Mouse (Mus musculus) lung, postnatal 14 days (tissue): ENCODE results near the gene Zfp579.
A peak's percentile ranks its signal among the peaks of the same experiment; 100 is the strongest.
"Not testable (repeated sequence)": the region's sequence is repeated elsewhere in the genome, so short reads cannot be mapped to it uniquely, and the experiment has no call there.

ENCODE experiments used
- DNase-seq: peaks from one replicate; pipeline ENCODE4 v3.0.0; 2021

Gene Zfp579

DNA sequence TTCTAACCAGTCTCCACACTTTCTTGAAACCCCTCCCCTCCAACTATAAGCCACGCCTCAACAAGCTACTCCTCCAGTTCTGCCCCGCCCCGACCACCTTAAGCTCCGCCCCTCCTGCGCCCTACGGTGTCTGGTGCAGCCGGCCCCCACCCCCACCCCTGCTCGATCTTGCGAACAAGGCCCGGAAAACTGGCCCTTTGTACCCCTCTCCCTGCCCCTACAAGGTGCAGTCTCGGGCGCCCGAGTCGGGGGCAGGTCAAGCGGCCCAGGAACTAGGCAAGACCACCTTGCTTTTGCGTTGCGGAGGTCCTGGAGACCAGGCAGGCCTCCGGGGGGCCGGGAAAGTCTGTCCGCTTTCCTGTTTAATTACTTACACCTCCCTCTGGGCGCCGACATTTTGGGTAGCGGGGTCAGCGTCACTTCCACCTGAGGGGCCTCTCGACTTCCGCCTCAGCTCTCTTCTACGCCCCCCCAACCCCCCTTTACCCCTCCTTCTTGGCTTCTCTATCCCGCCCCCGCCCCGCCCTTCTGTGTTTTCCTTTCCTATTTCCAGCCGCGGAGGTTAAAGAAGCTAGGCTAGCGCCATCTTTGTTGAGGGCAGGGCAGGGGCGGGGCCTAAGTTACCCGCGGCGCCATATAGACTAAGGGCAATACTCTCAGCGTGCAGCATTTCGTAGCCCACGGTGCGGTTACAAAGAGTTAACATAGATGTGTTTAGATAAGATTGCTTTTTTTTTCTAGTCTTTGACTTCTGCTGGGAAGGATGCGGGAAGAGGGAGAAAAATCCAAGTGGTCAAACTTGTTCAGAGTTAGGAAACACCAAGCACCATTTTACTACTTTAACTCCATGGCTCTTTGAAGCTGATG lies 18.5 kb upstream of the Zfp579 start, which contains the start of the genes Zfp524 and Fiz1:
Gene Zfp524, plus strand, starts transcription at position 165 of the 867 bp plus-strand sequence.
Gene Fiz1, minus strand, starts transcription at position 447 of the 867 bp plus-strand sequence.
- peak; percentile 99 for DNase-seq

DNA sequence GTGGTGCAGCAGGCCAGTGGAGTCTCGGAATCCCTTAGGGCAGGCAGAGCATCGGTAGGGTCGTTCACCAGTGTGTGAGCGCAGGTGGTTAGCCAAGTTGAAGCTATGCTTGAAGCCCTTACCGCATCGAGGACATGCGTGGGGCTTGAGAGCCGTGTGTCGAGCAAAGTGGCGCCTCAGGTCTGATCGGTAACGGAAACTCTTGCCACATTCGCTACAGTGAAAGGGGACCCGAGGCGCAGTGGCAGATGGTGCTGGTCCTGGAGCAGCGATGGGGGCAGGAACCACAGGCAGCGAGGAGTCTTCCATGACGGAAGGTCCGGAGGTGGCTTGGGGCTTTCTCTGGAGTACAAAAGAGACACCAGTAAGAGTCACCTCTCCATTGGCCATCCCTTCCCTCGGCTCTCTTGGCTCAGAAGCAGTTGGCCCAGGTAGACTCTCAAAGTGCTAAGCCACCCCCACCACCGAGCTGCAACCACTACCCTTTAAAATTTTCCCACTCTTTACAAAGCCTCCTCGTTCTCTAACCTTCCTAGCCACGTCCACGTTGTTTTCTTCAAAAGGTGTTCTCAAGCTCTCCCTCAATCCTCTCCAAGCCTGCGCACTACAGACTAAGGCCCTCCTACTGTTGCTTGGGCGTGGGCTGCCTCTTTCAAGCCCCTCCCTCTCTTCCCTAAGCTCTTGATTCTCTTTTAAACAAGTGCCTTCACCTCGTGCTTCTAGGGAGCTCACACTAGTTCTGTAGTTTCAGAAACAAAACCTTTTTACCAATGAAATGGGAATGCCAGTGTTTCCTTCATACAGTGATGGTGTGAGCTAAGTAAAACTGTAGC lies 16.9 kb upstream of the Zfp579 start:
- DNase-seq = no peak

DNA sequence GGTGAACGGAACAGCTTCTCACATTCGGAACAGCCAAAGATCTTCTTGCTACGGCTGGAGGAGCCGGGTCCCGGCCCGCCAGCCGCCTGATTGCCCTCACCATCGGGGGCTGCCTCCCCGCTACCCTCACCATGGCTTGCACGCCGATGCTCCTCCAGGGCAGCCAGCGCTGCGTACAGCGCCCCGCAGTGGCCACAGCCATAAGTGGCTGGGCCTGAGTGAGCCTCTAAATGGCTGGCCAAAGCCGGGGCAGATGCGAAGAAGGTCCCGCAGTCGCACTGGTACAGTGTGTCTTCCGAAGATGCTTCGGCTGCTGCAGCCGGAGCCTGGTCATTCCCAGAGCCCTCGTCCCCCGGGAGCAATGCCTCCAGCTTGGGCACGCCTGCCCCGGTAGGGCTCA lies 12.3 kb upstream of the Zfp579 start:
- no peak for DNase-seq

DNA sequence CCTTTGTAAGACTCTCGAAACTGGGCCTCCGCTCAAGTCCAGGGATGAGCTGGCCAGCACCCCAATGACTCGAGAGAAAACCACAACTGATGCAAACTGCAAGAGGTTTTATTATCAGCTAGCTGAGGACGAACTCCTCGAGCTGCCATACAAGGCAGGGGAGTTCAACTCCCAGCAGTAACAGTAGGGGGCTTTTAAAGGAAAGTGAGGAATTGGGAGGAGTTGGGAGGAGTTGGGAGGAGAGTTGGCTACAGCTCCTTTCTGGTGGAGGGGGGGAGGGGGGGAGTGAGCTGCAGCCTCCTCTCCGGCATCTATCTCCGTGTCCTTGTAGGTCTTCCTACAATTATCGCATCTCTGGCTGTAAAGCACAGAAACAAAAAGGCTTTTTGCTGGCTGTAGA lies 6.9 kb upstream of the Zfp579 start:
- not testable (repeated sequence) for DNase-seq

DNA sequence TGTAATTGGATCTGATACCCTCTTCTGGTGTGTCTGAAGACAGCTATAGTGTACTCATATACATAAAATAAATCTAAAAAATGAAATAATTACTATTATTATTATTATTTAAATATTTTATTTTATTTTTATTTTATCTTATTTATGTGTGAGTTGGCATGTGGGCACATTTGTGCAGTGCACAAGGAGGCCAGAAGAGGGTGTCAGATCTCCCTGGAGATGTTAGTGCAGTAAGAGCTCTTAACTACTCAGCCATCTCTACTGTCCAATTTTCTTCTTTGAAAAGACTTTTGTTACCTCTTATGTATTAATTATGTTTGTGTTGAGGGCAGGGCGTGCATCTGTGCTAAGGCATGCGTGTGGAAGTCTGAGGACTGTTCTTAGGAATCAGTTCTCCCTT lies 3.9 kb upstream of the Zfp579 start:
- peak; percentile 42 for DNase-seq

DNA sequence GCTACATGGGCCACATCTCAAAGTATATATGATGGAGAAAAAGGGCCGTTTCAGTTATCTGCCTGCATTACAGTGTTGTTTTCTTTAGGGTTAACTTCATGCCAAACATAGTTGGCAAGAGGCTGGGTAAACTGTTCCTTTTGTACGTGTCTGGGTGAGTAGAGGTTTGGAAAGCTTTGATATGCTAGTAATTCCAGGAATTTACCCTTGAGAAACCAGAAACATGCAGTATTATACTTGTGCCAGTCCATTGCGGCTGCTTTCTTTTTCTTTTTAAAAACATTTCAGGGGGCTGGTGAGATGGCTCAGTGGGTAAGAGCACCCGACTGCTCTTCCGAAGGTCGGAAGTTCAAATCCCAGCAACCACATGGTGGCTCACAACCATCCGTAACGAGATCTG lies 976 bp upstream of the Zfp579 start:
- DNase-seq = no peak

DNA sequence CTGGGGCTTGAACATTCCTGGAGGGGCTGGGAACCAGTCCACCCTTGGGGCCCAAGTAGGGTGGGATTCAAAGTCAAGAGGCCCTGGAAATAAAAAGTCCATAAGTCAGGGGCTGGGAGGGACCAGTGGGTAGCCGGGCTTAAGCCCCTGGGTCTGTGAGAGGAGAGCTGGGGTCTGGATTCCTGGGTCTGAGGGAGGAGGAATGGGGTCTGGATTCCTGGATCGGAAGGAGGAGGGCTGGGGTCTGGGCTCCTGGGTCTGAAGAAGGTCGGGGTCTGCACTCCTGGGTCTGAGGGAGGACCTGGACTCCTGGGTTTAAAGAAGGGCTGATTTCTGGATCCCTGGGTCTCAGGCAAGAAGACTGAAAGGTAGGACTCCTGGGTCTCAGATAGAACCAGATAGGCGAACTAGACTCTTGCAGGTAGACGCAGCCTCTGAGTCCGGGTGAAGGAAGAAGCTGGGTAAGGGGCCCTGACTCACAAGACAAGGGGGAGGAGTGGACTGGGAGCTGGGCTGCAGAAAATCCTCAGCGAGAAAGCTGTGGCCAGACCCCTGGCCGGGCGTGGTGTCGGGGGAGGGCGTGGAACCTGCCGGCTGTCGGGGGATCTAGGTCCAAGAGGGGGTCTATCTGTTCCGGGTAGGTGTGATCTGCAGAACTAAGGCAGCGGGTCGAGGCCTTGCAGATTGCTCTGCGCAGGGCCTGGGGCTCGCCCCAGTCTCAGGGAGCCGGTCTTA lies 523 bp downstream of the Zfp579 start:
- DNase-seq = no peak

DNA sequence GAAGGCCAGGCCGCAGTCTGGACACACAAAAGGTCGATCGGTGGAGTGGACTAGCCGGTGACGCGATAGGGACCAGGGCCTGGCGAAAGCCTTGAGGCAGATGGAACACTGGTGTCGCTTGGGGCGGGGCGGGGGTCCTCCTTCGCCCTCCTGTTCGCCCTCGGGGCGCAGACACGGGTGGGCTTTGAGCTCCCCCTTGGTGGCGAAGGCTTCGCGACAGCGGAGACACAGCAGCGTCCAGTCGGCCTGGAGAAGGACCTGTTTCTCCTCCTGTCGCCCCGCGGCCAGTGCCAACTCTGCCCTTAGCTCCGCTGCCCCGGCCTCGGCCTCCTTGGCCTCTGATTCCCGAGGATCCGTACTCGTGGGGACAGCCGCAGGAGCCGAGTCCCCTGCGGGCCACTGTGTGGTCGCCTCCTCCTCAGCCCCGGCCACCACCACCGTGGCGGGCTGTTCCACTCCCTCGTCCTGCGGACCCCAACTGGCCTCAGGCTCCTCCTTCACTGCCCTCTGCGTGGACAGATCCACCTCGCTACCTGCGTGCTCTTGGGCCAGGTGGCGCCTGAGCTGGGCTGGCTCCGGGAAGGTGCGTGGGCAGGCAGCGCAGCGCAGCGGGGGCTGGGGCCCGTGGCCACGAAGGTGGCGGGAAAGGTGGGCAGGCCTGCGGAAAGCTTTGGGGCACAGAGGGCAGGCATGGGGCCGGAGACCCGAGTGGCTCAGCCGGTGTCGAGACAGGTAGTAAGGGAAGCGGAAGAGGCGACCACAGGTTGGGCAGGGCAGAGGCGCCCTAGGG lies 1.8 kb downstream of the Zfp579 start:
- no peak for DNase-seq

DNA sequence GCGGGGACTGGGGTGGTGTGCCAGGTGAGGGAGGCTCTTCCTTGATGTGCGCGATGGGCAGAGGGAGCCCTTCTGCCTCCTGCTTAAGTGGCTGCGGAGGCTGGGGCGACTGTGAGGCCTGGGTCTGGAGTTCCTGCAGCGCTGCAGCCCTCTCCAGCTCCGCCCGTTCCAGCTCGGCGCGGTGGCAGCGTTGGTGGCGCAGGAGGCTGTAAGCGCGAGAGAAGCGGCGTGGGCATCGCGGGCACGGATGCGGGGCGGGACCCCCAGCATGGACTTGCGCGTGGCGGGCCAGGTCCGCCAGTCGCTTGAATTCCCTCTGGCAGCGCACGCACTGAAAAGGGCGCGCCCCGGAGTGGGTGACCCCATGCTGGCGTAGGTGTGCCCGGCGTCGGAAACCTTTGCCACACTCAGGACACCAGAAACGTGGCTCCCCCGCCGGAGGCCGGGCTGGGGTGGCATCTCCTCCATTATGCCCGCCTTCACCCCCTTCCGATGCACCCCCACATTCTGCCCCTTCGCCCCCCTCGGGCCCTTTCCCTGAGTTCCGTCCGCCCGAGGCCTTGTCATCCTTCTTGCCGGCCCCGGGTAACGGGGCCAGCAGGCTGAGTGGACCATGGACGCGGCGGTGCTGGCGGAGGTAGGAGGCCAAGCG lies 2.5 kb downstream of the Zfp579 start:
- DNase-seq = no peak

DNA sequence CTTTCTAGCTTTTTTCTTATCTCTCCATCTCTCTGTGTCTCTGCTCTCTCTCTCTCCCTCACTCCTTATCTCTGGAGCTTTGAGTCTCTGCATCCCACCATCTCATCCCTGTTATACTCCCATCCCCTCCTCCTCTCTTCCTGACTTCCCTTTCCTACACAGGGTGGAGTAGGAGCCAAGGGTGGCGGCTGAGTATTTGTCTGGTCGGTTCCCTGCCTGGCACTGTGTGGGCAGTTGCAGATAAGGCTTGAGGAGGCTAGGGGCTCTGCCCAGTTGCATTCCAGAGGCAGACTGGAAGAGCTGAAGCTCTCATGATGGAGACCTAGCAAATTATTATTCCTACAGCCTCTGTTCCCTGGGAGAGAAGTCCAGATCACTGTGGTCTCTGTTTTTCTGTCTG lies 7.7 kb downstream of the Zfp579 start:
- no peak for DNase-seq

DNA sequence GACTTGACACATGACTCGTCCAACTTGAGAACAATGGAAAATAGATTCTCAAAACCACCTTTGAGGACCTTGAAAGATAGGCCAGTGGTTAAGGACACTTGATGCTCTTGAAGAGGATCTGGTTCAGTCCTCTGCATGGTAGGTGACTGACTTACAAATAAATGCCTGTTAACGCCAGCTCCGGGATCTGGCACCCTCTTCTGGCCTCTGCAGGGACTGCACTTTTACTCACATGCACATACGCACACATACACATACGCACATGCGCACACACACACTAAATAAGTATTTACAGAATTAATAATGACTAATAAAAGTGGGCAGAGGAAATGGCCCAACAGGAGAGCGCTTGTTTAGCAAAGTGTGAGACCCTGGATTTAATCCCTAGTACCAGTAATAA lies 19.1 kb downstream of the Zfp579 start:
- no peak for DNase-seq

DNA sequence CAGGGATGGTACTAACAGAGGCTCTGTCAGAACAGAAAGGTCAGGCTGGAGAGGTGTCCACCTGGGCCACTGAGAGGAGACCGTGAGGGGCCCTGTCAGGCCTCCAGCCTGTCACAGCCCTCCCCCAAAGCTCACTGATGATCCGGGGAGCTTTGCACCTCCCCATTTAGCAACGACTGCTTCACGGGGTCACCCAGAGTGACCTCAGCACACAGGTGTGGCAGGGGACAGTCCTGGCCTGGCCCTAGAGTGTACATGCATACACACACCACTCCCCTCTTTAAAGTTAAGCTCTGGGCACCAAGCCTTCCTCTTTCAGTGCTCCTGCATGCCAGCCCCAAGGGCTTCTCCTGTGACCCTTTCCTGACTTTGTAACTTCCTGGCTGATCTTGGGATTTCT lies 20.5 kb downstream of the Zfp579 start:
- DNase-seq = no peak

DNA sequence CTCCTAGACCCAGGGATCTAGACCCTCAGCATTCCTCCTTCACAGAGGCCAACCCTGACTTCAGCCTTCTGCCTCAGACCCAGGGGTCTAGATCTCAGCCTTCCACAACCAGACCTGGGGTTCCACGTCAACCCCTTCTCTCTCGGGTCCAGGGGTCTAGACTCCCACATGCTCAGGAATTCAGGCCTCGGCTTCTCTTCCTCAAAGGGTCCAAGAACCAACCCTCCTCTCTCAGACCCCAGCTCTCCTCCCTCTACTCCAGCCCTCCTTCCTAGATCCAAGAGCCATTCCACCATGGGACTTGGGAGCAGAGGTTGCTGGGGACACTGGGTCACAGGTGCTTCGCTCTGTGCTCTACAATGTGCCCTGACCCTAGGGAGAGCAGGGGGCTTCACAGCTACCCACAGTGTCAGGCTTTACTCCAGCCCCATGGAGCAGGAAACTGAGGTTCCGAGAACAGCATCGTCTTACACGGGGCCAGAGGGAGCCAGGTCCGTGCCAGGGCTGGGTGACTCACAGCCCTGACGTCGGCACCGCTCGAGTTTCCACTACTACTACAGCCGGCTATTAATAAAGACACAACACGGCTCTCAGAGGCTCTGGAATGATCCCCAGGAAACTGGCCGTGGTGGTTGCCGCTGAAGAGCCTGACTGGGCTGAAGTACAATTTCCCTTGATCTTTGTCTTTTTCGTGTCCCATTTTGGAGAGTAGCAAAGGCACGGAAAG lies 23.5 kb downstream of the Zfp579 start:
- DNase-seq = peak; percentile 64

DNA sequence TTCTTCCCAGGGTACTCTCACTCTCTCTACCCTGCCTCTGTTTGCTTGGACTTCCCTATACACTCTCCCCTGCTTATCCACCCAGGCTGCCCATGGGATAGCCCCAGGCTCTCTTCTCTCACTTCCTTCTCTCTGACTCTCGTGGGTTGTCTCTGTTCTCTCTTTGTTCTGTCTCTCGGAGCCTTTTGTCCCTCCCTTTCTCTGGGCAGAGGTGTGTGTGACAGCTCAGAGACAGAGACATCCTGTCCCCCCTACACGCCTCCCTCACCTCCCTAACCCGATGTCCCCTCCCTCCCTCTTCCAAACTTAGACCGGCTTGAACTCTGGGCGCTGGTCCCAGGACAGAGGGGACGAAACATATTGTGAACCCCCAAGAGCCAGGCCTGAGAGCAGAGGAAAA lies 24.2 kb downstream of the Zfp579 start:
- DNase-seq = peak; percentile 63

DNA sequence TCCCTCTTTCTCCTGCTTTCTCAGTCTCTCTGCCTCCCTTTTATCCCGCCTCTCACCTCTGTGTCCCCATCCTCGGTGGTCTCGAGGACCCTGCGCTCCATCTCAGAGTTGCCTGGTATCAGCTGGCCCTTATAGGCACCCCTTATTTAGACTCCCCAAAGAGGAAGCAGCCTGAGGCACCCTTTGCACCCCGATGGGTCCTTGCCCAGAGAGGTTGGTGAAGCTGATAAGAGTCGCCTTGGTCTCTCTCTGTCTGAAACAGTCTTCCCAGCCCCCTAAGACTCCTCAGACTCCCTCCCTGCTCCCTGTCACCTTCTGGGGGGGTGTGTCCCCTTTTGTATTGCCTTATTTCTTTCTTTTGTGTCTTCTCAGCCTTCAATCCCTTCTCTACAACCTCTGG lies 24.9 kb downstream of the Zfp579 start, which contains the start of gene Sbk3:
Gene Sbk3, minus strand, starts transcription at position 101 of the 400 bp plus-strand sequence.
- DNase-seq = no peak

DNA sequence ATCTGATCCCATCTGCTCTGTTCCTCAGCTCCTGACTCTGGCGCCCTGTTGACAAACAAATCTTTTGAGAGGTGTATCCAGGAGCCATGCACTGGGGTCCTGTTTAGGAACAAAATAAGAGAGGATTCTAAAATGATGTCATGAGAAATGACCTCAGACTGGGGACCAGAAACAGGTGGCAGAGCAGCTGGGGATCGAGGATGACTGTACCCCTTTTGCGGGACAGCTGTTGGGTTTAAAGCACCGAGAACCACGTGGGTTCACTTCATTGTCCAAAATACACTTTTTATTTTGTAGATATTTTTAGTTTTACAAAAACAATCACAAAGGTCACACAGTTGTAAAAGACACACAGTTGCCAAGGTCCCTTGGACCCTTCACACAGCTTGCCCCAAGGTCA lies 31.0 kb downstream of the Zfp579 start:
- no peak for DNase-seq

DNA sequence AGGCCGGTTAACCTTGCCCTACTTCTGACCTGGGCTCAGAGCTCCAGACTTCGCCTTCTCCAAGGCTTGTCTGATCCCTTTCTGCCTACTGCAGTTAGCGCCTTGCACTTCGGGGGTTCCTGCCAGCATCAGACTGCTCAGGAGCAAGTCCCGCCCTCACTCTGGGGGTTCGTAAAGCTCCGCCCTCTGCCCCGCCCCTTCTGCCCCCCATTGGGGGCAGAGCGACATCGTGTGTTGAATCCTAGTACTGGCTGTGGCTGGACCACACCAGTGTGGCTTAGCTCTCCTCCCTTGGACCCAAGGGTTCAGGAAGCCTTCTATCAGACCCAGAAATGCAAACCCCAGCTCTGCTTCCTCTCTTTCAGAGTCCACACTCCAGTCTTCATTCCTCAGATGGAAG lies 31.7 kb downstream of the Zfp579 start, which contains the start of gene Sbk2:
Gene Sbk2, minus strand, starts transcription at position 135 of the 400 bp plus-strand sequence.
- DNase-seq = peak; percentile 90

DNA sequence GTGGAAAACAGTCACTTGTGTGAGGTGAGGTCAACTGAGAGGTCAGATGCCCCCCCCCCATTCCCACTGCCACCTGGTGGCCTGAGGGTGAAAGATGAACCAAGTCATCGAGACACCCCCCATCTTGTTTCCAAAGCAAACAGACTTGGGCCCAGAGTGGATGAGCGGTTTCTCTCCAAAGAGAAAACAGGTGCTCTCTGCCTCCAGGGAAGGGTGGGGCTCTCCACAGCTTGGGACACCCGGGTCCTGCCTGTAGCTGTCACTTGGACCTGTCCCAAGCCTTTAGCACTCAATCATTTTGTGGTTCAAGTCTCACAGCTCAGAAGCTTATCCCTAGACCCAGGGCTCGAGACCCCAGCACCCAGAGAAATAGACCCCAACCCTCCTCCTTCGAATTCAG lies 32.4 kb downstream of the Zfp579 start:
- DNase-seq = no peak

DNA sequence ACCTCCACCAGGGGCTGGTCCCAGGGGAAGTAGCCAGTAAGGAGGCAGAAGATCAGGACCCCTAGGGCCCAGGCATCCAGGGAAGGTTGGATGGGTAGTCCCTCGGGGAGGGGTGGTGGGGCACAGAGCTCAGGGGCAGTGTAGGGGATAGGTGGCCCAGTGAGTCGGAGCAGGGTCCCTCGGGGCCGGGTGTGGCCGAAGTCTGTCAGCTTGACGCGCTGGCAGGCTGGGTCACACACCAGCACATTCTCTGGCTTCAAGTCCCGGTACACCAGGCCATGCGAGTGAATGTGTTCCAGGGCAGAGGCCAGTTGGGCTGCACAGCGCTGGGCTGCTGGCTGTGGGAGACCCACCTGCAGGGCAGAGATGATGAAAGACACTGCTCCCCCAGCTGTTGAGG lies 38.6 kb downstream of the Zfp579 start:
- DNase-seq = no peak

DNA sequence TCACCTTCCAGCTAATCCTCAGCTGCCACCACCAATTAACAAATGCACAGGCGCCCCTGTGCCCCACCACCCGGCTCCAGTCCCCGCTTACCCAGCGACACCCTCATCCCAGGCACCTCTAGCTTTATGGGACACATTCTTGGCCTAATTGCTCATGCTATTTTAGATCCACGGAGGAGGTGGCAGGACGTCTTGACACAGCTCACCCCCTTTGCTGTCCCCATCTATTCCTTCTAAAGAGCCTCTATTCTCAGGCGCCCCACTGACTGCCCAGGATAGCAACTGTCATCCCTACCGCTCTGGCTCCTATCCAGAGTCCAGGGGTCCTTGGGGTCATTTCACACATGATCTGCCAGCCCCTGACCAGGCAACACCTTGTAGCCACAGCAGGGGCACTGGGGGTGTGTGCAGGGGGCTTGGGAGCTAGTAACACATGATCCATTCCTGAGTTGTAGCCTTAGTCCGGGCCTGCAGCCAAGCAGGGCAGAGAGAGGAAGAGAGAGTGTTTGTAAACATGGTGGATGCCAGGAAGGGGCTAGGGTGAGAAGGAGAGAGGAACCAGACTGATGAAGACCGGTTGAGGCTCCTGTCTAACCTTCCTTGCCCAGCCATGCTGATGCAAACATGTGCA lies 42.0 kb downstream of the Zfp579 start:
- peak; percentile 45 for DNase-seq
